Mouse (Mus musculus): ENCODE results near the gene Itga3. TPM values are rescaled to one million over a fixed set of nuclear protein-coding genes. Genes with fewer than 3 reads are reported as not detected.

Gene Itga3
- polyA plus RNA-seq, 1 experiment, result 51.1 TPM

- Histone ChIP-seq H3K4me3 (ENCODE audit: insufficient read depth, poor library complexity, severe bottlenecking) (peak overlapping the region; percentile 66), H3K36me3 (ENCODE audit: control insufficient read depth, insufficient read depth) (peaks cover 24% of the 10 kb centered on the region), H3K79me2 (ENCODE audit: control insufficient read depth, insufficient read depth) (peaks cover 21% of the 10 kb centered on the region), H3ac (ENCODE audit: control insufficient read depth, insufficient read length, low read depth) (peak overlapping the region; percentile 63), H3K27me3 (ENCODE audit: control insufficient read depth, insufficient read depth, insufficient read length) (no peaks in the 10 kb centered on the region), H3K79me3 (ENCODE audit: low read depth) (peaks cover 6% of the 10 kb centered on the region)
- no peak for TF ChIP-seq MYOD1 (IDR thresholded peaks at IDR 0.05; ENCODE audit: control insufficient read depth, insufficient read length, low read depth)
- no peak for TF ChIP-seq USF1 (IDR thresholded peaks at IDR 0.05; ENCODE audit: low read depth)
- no peak for TF ChIP-seq MYOG (IDR thresholded peaks at IDR 0.05; ENCODE audit: control insufficient read depth, extremely low read depth, insufficient read length)
- no peak for TF ChIP-seq CEBPB (IDR thresholded peaks at IDR 0.05; ENCODE audit: low read depth)
- TF ChIP-seq FOSL1 (IDR thresholded peaks at IDR 0.05; ENCODE audit: insufficient read depth, low read length, poor library complexity, severe bottlenecking), result no peak
- no peak for TF ChIP-seq CTCF (IDR thresholded peaks at IDR 0.05; ENCODE audit: control insufficient read depth, insufficient read depth, insufficient read length)
- TF ChIP-seq MAX (IDR thresholded peaks at IDR 0.05), result no peak
Measured at GRCm38 (mm10) chr11:95010141-95010739, 66.4 kb downstream of the Itga3 start.

- H3K79me3 ChIP-seq (ENCODE audit: low read depth), result peaks cover 6% of the 10 kb centered on the region
- peaks cover 24% of the 10 kb centered on the region for H3K36me3 ChIP-seq (ENCODE audit: control insufficient read depth, insufficient read depth)
- peaks cover 21% of the 10 kb centered on the region for H3K79me2 ChIP-seq (ENCODE audit: control insufficient read depth, insufficient read depth)
- peak within 1 kb of the TSS; percentile 66 for H3K4me3 ChIP-seq (ENCODE audit: insufficient read depth, poor library complexity, severe bottlenecking)
- H3K27me3 ChIP-seq (ENCODE audit: control insufficient read depth, insufficient read depth, insufficient read length), result no peaks in the 10 kb centered on the region
- peak within 1 kb of the TSS; percentile 63 for H3ac ChIP-seq (ENCODE audit: control insufficient read depth, insufficient read length, low read depth)
- TF ChIP-seq FOSL1 (IDR thresholded peaks at IDR 0.05; ENCODE audit: insufficient read depth, low read length, poor library complexity, severe bottlenecking) (no peak), CTCF (IDR thresholded peaks at IDR 0.05; ENCODE audit: control insufficient read depth, insufficient read depth, insufficient read length) (no peak), MYOG (IDR thresholded peaks at IDR 0.05; ENCODE audit: control insufficient read depth, extremely low read depth, insufficient read length) (no peak), USF1 (IDR thresholded peaks at IDR 0.05; ENCODE audit: low read depth) (no peak), MYOD1 (IDR thresholded peaks at IDR 0.05; ENCODE audit: control insufficient read depth, insufficient read length, low read depth) (no peak), MAX (IDR thresholded peaks at IDR 0.05) (no peak), CEBPB (IDR thresholded peaks at IDR 0.05; ENCODE audit: low read depth) (no peak)
Measured at GRCm38 (mm10) chr11:95009629-95010014, 67.0 kb downstream of the Itga3 start, which contains the start of gene Samd14. TSS of gene Samd14 (plus strand) at chr11:95009879.

GRCm38 (mm10) chr11:95008661-95009628 lies 67.7 kb downstream of the Itga3 start:
- peak overlapping the region; percentile 63 for H3ac ChIP-seq (ENCODE audit: control insufficient read depth, insufficient read length, low read depth)
- peak overlapping the region; percentile 66 for H3K4me3 ChIP-seq (ENCODE audit: insufficient read depth, poor library complexity, severe bottlenecking)
- no peaks in the 10 kb centered on the region for H3K27me3 ChIP-seq (ENCODE audit: control insufficient read depth, insufficient read depth, insufficient read length)
- peaks cover 21% of the 10 kb centered on the region for H3K79me2 ChIP-seq (ENCODE audit: control insufficient read depth, insufficient read depth)
- no peak for TF ChIP-seq MYOG (IDR thresholded peaks at IDR 0.05; ENCODE audit: control insufficient read depth, extremely low read depth, insufficient read length)
- TF ChIP-seq MAX (IDR thresholded peaks at IDR 0.05), result peak; percentile 6
- no peak for TF ChIP-seq FOSL1 (IDR thresholded peaks at IDR 0.05; ENCODE audit: insufficient read depth, low read length, poor library complexity, severe bottlenecking)
- H3K79me3 ChIP-seq (ENCODE audit: low read depth), result peaks cover 6% of the 10 kb centered on the region
- peaks cover 20% of the 10 kb centered on the region for H3K36me3 ChIP-seq (ENCODE audit: control insufficient read depth, insufficient read depth)

GRCm38 (mm10) chr11:95007418-95007817 lies 69.2 kb downstream of the Itga3 start:
- H3K79me2 ChIP-seq (ENCODE audit: control insufficient read depth, insufficient read depth), result peaks cover 17% of the 10 kb centered on the region
- TF ChIP-seq FOSL1 (IDR thresholded peaks at IDR 0.05; ENCODE audit: insufficient read depth, low read length, poor library complexity, severe bottlenecking) (no peak), MYOG (IDR thresholded peaks at IDR 0.05; ENCODE audit: control insufficient read depth, extremely low read depth, insufficient read length) (no peak), MAX (IDR thresholded peaks at IDR 0.05) (no peak), CTCF (IDR thresholded peaks at IDR 0.05; ENCODE audit: control insufficient read depth, insufficient read depth, insufficient read length) (no peak), USF1 (IDR thresholded peaks at IDR 0.05; ENCODE audit: low read depth) (no peak), MYOD1 (IDR thresholded peaks at IDR 0.05; ENCODE audit: control insufficient read depth, insufficient read length, low read depth) (no peak), CEBPB (IDR thresholded peaks at IDR 0.05; ENCODE audit: low read depth) (no peak)

GRCm38 (mm10) chr11:95006525-95007219 lies 69.9 kb downstream of the Itga3 start:
- peaks cover 5% of the 10 kb centered on the region for H3K79me3 ChIP-seq (ENCODE audit: low read depth)
- H3K36me3 ChIP-seq (ENCODE audit: control insufficient read depth, insufficient read depth), result peaks cover 31% of the 10 kb centered on the region
- no peaks in the 10 kb centered on the region for H3K27me3 ChIP-seq (ENCODE audit: control insufficient read depth, insufficient read depth, insufficient read length)
- no peak for TF ChIP-seq CTCF (IDR thresholded peaks at IDR 0.05; ENCODE audit: control insufficient read depth, insufficient read depth, insufficient read length)
- no peak for TF ChIP-seq USF1 (IDR thresholded peaks at IDR 0.05; ENCODE audit: low read depth)
- TF ChIP-seq MYOG (IDR thresholded peaks at IDR 0.05; ENCODE audit: control insufficient read depth, extremely low read depth, insufficient read length), result no peak
- TF ChIP-seq MYOD1 (IDR thresholded peaks at IDR 0.05; ENCODE audit: control insufficient read depth, insufficient read length, low read depth), result no peak
- no peak for TF ChIP-seq FOSL1 (IDR thresholded peaks at IDR 0.05; ENCODE audit: insufficient read depth, low read length, poor library complexity, severe bottlenecking)
- no peak for TF ChIP-seq CEBPB (IDR thresholded peaks at IDR 0.05; ENCODE audit: low read depth)
- TF ChIP-seq MAX (IDR thresholded peaks at IDR 0.05), result no peak
- H3ac ChIP-seq (ENCODE audit: control insufficient read depth, insufficient read length, low read depth), result no peak overlapping the region
- peaks cover 15% of the 10 kb centered on the region for H3K79me2 ChIP-seq (ENCODE audit: control insufficient read depth, insufficient read depth)
- H3K4me3 ChIP-seq (ENCODE audit: insufficient read depth, poor library complexity, severe bottlenecking), result peak overlapping the region; percentile 2

More at GRCm38 (mm10) chr11:95007418-95007817, 69.2 kb downstream of the Itga3 start:
- Histone ChIP-seq H3K27me3 (ENCODE audit: control insufficient read depth, insufficient read depth, insufficient read length) (no peaks in the 10 kb centered on the region), H3K36me3 (ENCODE audit: control insufficient read depth, insufficient read depth) (peaks cover 25% of the 10 kb centered on the region), H3ac (ENCODE audit: control insufficient read depth, insufficient read length, low read depth) (no peak overlapping the region), H3K4me3 (ENCODE audit: insufficient read depth, poor library complexity, severe bottlenecking) (no peak overlapping the region), H3K79me3 (ENCODE audit: low read depth) (peaks cover 6% of the 10 kb centered on the region)
